Mouse (Mus musculus): Measurements from ENCODE around the gene Dusp7. TPM values are rescaled to one million over a fixed set of nuclear protein-coding genes. Genes with fewer than 3 reads are reported as not detected.

Gene Dusp7
- total RNA-seq (2014; rRNA removed) (1.8 and 2.5 TPM in 2 replicates), polyA plus RNA-seq (2012; rRNA removed) (7.7 and 10.1 TPM in 2 replicates)

- Histone ChIP-seq H3K79me2 (ENCODE audit: control insufficient read depth, insufficient read depth, low read length) (peaks cover 5% of the 10 kb centered on the region; the same call in 1 of the 2 replicates), H3K27ac (replicated peaks; ENCODE audit: insufficient read depth, low read depth, low read length) (peak within 1 kb of the TSS; percentile 84), H3K4me1 (ENCODE audit: control insufficient read depth, insufficient read depth, low read length) (peaks cover 9% of the 10 kb centered on the region), H3K36me3 (ENCODE audit: control insufficient read depth, insufficient read depth, low read length) (no peaks in the 10 kb centered on the region), H3K4me3 (ENCODE audit: insufficient read depth, low read depth, low read length) (peak within 1 kb of the TSS; percentile 74), H3K27me3 (ENCODE audit: control insufficient read depth, insufficient read depth, low read length) (no peaks in the 10 kb centered on the region), H3K9ac (ENCODE audit: low read depth, low read length) (peak within 1 kb of the TSS; percentile 77)
- WGBS, result under 1% methylated on average over 55 of the region's 57 CpGs
- peak; percentile 51 for DNase-seq (ENCODE audit: extremely low read depth, low read depth, low spot score)
- TF ChIP-seq POLR2A (IDR thresholded peaks at IDR 0.05; ENCODE audit: extremely low read depth, insufficient read depth, low read length) (peak; percentile 62), CTCF (IDR thresholded peaks at IDR 0.05; ENCODE audit: low read depth, low read length) (no peak)
Measured at GRCm38 (mm10) chr9:106368112-106368717, at the start of gene Dusp7. TSS of gene Dusp7 (plus strand) at chr9:106368632.

GRCm38 (mm10) chr9:106319095-106319494 is 49.3 kb upstream of the Dusp7 start:
- WGBS, result 55% methylated on average over 2 of the region's 2 CpGs
- Histone ChIP-seq H3K4me3 (ENCODE audit: insufficient read depth, low read depth, low read length) (no peak overlapping the region), H3K9ac (ENCODE audit: low read depth, low read length) (no peak overlapping the region), H3K36me3 (ENCODE audit: control insufficient read depth, insufficient read depth, low read length) (no peaks in the 10 kb centered on the region), H3K27ac (replicated peaks; ENCODE audit: insufficient read depth, low read depth, low read length) (no peak overlapping the region), H3K4me1 (ENCODE audit: control insufficient read depth, insufficient read depth, low read length) (no peaks in the 10 kb centered on the region), H3K27me3 (ENCODE audit: control insufficient read depth, insufficient read depth, low read length) (no peaks in the 10 kb centered on the region), H3K79me2 (ENCODE audit: control insufficient read depth, insufficient read depth, low read length) (no peaks in the 10 kb centered on the region)
- no peak for DNase-seq (ENCODE audit: extremely low read depth, low read depth, low spot score)
- TF ChIP-seq POLR2A (IDR thresholded peaks at IDR 0.05; ENCODE audit: extremely low read depth, insufficient read depth, low read length) (no peak), CTCF (IDR thresholded peaks at IDR 0.05; ENCODE audit: low read depth, low read length) (no peak)

- Histone ChIP-seq H3K4me1 (ENCODE audit: control insufficient read depth, insufficient read depth, low read length) (no peaks in the 10 kb centered on the region), H3K36me3 (ENCODE audit: control insufficient read depth, insufficient read depth, low read length) (no peaks in the 10 kb centered on the region), H3K9ac (ENCODE audit: low read depth, low read length) (no peak overlapping the region), H3K27me3 (ENCODE audit: control insufficient read depth, insufficient read depth, low read length) (no peaks in the 10 kb centered on the region), H3K27ac (replicated peaks; ENCODE audit: insufficient read depth, low read depth, low read length) (no peak overlapping the region), H3K79me2 (ENCODE audit: control insufficient read depth, insufficient read depth, low read length) (no peaks in the 10 kb centered on the region), H3K4me3 (ENCODE audit: insufficient read depth, low read depth, low read length) (no peak overlapping the region)
- WGBS, result 84% methylated on average over 3 of the region's 3 CpGs
- TF ChIP-seq CTCF (IDR thresholded peaks at IDR 0.05; ENCODE audit: low read depth, low read length) (no peak), POLR2A (IDR thresholded peaks at IDR 0.05; ENCODE audit: extremely low read depth, insufficient read depth, low read length) (no peak)
- DNase-seq (ENCODE audit: extremely low read depth, low read depth, low spot score), result no peak
Measured at GRCm38 (mm10) chr9:106322497-106322896, 45.9 kb upstream of the Dusp7 start.

- no peak for TF ChIP-seq POLR2A (IDR thresholded peaks at IDR 0.05; ENCODE audit: extremely low read depth, insufficient read depth, low read length)
- TF ChIP-seq CTCF (IDR thresholded peaks at IDR 0.05; ENCODE audit: low read depth, low read length), result no peak
- H3K27ac ChIP-seq (replicated peaks; ENCODE audit: insufficient read depth, low read depth, low read length), result no peak overlapping the region
- no peak overlapping the region for H3K9ac ChIP-seq (ENCODE audit: low read depth, low read length)
- H3K4me1 ChIP-seq (ENCODE audit: control insufficient read depth, insufficient read depth, low read length), result no peaks in the 10 kb centered on the region
- H3K36me3 ChIP-seq (ENCODE audit: control insufficient read depth, insufficient read depth, low read length), result no peaks in the 10 kb centered on the region
- DNase-seq (ENCODE audit: extremely low read depth, low read depth, low spot score), result no peak
- no peaks in the 10 kb centered on the region for H3K79me2 ChIP-seq (ENCODE audit: control insufficient read depth, insufficient read depth, low read length)
- no peak overlapping the region for H3K4me3 ChIP-seq (ENCODE audit: insufficient read depth, low read depth, low read length)
- 94% methylated on average over 8 of the region's 8 CpGs for WGBS
- H3K27me3 ChIP-seq (ENCODE audit: control insufficient read depth, insufficient read depth, low read length), result no peaks in the 10 kb centered on the region
Measured at GRCm38 (mm10) chr9:106326241-106326640, 42.2 kb upstream of the Dusp7 start.

GRCm38 (mm10) chr9:106327125-106327809 is 41.2 kb upstream of the Dusp7 start:
- no peak for DNase-seq (ENCODE audit: extremely low read depth, low read depth, low spot score)
- Histone ChIP-seq H3K36me3 (ENCODE audit: control insufficient read depth, insufficient read depth, low read length) (no peaks in the 10 kb centered on the region), H3K27ac (replicated peaks; ENCODE audit: insufficient read depth, low read depth, low read length) (no peak overlapping the region), H3K4me3 (ENCODE audit: insufficient read depth, low read depth, low read length) (no peak overlapping the region), H3K79me2 (ENCODE audit: control insufficient read depth, insufficient read depth, low read length) (no peaks in the 10 kb centered on the region), H3K9ac (ENCODE audit: low read depth, low read length) (no peak overlapping the region), H3K4me1 (ENCODE audit: control insufficient read depth, insufficient read depth, low read length) (no peaks in the 10 kb centered on the region), H3K27me3 (ENCODE audit: control insufficient read depth, insufficient read depth, low read length) (no peaks in the 10 kb centered on the region)
- TF ChIP-seq CTCF (IDR thresholded peaks at IDR 0.05; ENCODE audit: low read depth, low read length) (no peak), POLR2A (IDR thresholded peaks at IDR 0.05; ENCODE audit: extremely low read depth, insufficient read depth, low read length) (no peak)
- 95% methylated on average over 8 of the region's 8 CpGs for WGBS

Data from liver, adult 2 months (tissue).